Mouse (Mus musculus) midbrain, embryonic 15.5 days (tissue): ENCODE results near the gene B4galt5. TPM values are rescaled to one million over a fixed set of nuclear protein-coding genes. Genes with fewer than 3 reads are reported as not detected.
A peak's percentile ranks its signal among the peaks of the same experiment; 100 is the strongest.

Experiments
- ATAC-seq: fragments of 200-750 bp; cut with Nextera tagmentation; replicated peaks from 2 replicates; pipeline ENCODE4 v1.8.0; 2017; ENCODE audit warnings: moderate TSS enrichment
- H3K27ac ChIP-seq: fragments of 300-500 bp; sonication (generic); 2 replicates; pipeline ENCODE4 v1.5.1; 2015; ENCODE audit warnings: mild to moderate bottlenecking, inconsistent platforms
- H3K27me3 ChIP-seq: fragments of 300-500 bp; sonication (generic); replicated peaks from 2 replicates; pipeline ENCODE4 v1.6.1; 2015; ENCODE audit warnings: inconsistent platforms
- H3K36me3 ChIP-seq: fragments of 300-500 bp; sonication (generic); replicated peaks from 2 replicates; pipeline ENCODE4 v1.6.1; 2015; ENCODE audit warnings: inconsistent platforms
- H3K4me1 ChIP-seq: fragments of 300-500 bp; sonication (generic); 2 replicates; pipeline ENCODE4 v1.6.1; 2015; ENCODE audit warnings: inconsistent platforms
- H3K4me2 ChIP-seq: fragments of 300-500 bp; sonication (generic); 2 replicates; pipeline ENCODE4 v1.6.1; 2015; ENCODE audit warnings: inconsistent platforms, mild to moderate bottlenecking, moderate library complexity
- H3K4me3 ChIP-seq: fragments of 300-500 bp; sonication (generic); 2 replicates; pipeline ENCODE4 v1.5.1; 2015; ENCODE audit warnings: mild to moderate bottlenecking, inconsistent platforms
- H3K9ac ChIP-seq: fragments of 300-500 bp; sonication (generic); 2 replicates; pipeline ENCODE4 v1.6.1; 2015; ENCODE audit warnings: mild to moderate bottlenecking, inconsistent platforms
- H3K9me3 ChIP-seq: fragments of 300-500 bp; sonication (generic); 2 replicates; pipeline ENCODE4 v1.6.1; 2016; ENCODE audit warnings: inconsistent platforms
- WGBS: fragments of 180-500 bp; shearing (Covaris S2); methylation state at CpG from one replicate; pipeline ENCODE4 v1.1.7; 2015; ENCODE audit warnings: mixed read lengths; 5-methylcytosine and 5-hydroxymethylcytosine counted together
- polyA plus RNA-seq: library from polyadenylated mRNA; unstranded; fragments of >200 nt; fragmentation: Nextera tagmentation; extraction: Ambion mirVana; gene quantifications from 2 replicates; pipeline ENCODE4 v1.2.1, GENCODE M21; 2015

The B4galt5 gene
- polyA plus RNA-seq, 1 experiment from 2014 or later = 28.3 TPM

DNA sequence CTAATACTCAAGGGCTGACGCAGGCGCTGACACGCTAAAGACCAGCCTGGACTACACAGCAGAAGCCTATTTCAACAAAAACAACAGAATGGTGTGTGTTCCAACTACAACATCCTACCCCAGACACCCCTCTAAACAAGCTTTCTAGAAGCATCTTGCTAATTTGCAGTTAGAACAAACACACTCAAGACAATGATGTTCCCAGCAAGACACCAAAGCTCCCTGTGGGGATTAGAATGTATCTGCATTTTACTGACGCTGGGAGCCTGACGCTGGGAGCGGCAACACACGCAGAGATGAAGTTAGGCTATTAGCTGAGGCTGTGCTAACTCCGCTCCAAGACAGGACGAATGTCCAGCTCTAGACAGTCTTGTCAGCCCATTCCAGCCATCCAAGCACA lies 22.4 kb downstream of the B4galt5 start:
- H3K9me3 ChIP-seq = no peaks in the 10 kb centered on the region
- H3K27ac ChIP-seq = no peak overlapping the region
- H3K4me1 ChIP-seq = peaks cover 28% of the 10 kb centered on the region
- H3K27me3 ChIP-seq = no peaks in the 10 kb centered on the region
- H3K36me3 ChIP-seq = no peaks in the 10 kb centered on the region
- ATAC-seq = no peak
- no peak overlapping the region for H3K4me2 ChIP-seq
- no peak overlapping the region for H3K9ac ChIP-seq
- WGBS = 52% methylated on average over 9 of the region's 9 CpGs
- no peak overlapping the region for H3K4me3 ChIP-seq

DNA sequence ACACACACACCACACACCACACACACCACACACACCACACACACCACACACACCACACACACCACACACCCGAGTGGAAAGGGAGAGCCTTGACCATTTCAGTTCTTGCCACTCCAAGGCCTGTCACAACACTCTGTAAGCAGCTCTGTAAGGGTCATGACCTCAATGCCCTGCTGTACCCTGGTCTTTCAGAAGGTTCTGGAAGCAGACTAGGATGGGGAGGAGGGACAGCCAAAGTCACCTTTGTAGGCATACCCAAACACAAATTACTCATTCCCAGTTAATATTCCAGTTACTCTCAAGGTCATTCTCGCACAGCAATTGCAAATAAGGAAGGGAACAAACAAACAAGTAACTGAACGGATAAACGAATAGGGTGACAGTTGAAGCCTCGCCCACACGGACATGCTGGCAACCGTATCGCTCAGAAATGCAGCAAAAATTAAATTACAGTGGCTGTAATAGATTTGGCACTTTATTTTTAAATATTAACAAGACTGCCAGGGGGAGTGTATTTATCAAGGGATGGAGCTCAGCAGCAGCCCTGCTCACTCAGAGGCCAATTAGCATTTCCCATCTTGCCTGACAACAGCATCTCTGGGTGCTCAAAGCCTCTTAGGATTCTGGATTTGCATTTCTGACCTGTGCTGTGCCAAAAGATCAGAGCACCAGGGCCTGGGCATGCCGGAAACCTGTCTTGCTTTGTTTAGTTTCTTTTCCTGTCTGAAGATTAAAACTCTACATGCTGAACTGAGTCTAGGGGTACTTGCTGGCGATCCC lies 24.6 kb downstream of the B4galt5 start:
- 48% methylated on average over 10 of the region's 10 CpGs for WGBS
- ATAC-seq = no peak
- Histone ChIP-seq H3K4me3 (no peak overlapping the region), H3K4me1 (peaks cover 15% of the 10 kb centered on the region), H3K9ac (no peak overlapping the region), H3K9me3 (no peaks in the 10 kb centered on the region), H3K4me2 (no peak overlapping the region), H3K36me3 (no peaks in the 10 kb centered on the region), H3K27ac (peak overlapping the region; percentile 55), H3K27me3 (no peaks in the 10 kb centered on the region)

DNA sequence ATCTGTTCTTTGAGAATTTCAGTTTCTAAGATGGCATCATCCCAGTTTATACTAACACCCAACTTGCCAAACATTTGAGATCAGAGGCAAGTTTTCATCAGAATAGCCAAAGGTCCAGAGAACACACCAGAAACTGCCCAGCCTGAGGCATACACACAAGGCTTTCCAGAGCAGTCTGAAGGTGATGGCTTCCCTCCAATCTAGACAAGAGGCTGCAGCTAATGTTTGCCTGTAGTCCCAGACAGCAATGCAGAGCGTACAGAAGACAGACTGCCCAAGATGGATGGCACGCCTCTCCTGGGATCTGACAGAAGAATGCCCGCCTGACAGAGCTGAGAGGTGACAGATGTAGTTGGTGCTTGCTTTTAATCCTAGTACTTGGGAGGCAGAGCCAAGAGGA lies 25.9 kb downstream of the B4galt5 start:
- H3K9me3 ChIP-seq = no peaks in the 10 kb centered on the region
- H3K4me1 ChIP-seq = peaks cover 15% of the 10 kb centered on the region
- no peak overlapping the region for H3K9ac ChIP-seq
- H3K4me3 ChIP-seq = no peak overlapping the region
- H3K27ac ChIP-seq = no peak overlapping the region
- no peak for ATAC-seq
- no peak overlapping the region for H3K4me2 ChIP-seq
- H3K36me3 ChIP-seq = no peaks in the 10 kb centered on the region
- no peaks in the 10 kb centered on the region for H3K27me3 ChIP-seq
- WGBS = 76% methylated on average over 3 of the region's 3 CpGs

DNA sequence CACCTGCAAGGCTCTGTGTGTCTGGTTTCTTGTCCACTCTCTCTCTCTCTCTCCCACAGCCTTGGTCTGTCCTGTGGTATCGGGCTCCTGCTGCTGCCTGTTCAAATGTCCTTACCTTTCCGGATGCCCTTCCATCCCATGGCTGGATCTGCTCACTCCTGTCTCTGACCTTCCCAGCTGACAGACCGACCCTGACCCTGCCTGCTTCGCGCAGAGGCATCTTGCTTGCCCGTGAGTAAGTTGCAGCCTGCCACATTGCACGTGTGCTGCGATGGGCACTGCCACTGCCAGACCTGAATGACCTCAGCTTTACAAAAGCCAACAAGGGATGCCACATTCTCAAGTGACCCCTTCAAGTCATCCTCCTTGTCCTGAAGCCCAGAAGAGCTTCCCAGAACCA lies 27.6 kb downstream of the B4galt5 start:
- Histone ChIP-seq H3K4me1 (peaks cover 20% of the 10 kb centered on the region), H3K27ac (no peak overlapping the region), H3K9me3 (no peaks in the 10 kb centered on the region), H3K27me3 (no peaks in the 10 kb centered on the region), H3K4me2 (no peak overlapping the region), H3K4me3 (no peak overlapping the region), H3K9ac (no peak overlapping the region), H3K36me3 (no peaks in the 10 kb centered on the region)
- no peak for ATAC-seq
- WGBS = 90% methylated on average over 8 of the region's 8 CpGs

DNA sequence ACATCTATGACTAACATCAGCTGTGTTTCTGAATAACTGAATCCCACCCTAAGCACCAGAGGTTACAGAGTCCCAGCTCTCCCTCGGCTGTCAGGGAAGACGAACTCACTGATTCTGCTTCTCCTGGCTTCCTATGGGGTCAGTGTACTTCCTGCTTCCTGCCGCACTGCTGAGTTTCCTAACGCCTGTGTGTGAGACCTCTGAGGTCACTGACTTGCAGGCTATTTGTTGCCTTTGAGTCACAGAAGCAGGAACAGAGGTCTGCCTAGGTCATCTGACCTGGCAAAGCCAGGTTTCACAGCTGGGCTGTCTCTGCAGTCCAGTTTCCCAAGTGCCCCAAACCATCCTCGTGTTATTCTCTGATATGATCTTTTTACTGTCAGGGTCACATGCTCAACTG lies 30.0 kb downstream of the B4galt5 start:
- peaks cover 20% of the 10 kb centered on the region for H3K4me1 ChIP-seq
- H3K9ac ChIP-seq = no peak overlapping the region
- no peak overlapping the region for H3K27ac ChIP-seq
- no peaks in the 10 kb centered on the region for H3K9me3 ChIP-seq
- H3K4me3 ChIP-seq = no peak overlapping the region
- no peaks in the 10 kb centered on the region for H3K36me3 ChIP-seq
- ATAC-seq = no peak
- no peak overlapping the region for H3K4me2 ChIP-seq
- 68% methylated on average over 5 of the region's 5 CpGs for WGBS
- H3K27me3 ChIP-seq = no peaks in the 10 kb centered on the region

DNA sequence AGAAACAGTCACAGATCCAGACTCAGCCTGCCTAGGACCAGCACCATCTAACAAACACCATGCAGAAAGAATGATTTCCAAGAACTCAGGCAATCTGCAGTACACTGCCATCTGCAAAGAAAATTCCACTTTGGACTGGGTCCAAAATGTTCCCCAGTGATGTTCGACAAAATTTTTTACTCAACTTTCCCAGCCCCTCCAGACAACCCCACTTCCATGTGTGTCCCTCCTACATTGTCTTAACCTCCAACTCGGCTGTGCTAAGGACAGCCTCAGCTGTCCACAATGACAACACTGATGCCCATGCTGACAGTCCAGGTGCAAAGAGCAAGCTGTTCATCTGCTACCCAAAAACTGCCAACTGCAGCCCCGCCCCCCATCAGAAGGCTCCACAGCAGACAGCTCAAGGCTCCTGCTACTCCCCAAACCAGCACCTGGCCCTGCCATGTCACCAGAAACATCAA lies 32.2 kb downstream of the B4galt5 start:
- Histone ChIP-seq H3K4me3 (no peak overlapping the region), H3K36me3 (no peaks in the 10 kb centered on the region), H3K4me2 (no peak overlapping the region), H3K27ac (no peak overlapping the region), H3K27me3 (no peaks in the 10 kb centered on the region), H3K9ac (no peak overlapping the region), H3K4me1 (peaks cover 23% of the 10 kb centered on the region), H3K9me3 (no peaks in the 10 kb centered on the region)
- WGBS = 72% methylated on average over 3 of the region's 3 CpGs
- ATAC-seq = no peak

DNA sequence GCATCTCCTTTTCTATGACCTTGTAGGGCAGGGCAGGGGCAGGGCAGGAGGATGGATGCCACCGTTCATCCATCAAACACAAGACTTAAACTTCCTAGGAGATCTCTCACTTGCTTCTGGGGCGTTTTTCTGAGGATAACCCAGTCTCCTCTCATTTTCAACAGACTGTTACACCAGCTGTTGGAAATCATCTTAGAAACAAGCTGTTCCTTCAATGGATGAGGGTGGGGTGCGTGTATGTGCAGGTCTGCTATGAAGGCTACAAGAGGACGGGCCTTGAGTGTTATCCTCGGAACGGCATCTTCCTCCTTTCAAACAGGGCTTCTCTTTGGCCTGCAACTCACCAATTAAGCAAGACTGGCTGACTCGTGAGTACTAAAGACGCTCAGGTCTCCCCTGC lies 34.5 kb downstream of the B4galt5 start:
- Histone ChIP-seq H3K27me3 (no peaks in the 10 kb centered on the region), H3K4me1 (peaks cover 23% of the 10 kb centered on the region), H3K9ac (no peak overlapping the region), H3K27ac (peak overlapping the region; percentile 70; the same call in 1 of the 2 replicates), H3K9me3 (no peaks in the 10 kb centered on the region), H3K36me3 (no peaks in the 10 kb centered on the region), H3K4me2 (no peak overlapping the region), H3K4me3 (no peak overlapping the region)
- 77% methylated on average over 8 of the region's 8 CpGs for WGBS
- no peak for ATAC-seq

DNA sequence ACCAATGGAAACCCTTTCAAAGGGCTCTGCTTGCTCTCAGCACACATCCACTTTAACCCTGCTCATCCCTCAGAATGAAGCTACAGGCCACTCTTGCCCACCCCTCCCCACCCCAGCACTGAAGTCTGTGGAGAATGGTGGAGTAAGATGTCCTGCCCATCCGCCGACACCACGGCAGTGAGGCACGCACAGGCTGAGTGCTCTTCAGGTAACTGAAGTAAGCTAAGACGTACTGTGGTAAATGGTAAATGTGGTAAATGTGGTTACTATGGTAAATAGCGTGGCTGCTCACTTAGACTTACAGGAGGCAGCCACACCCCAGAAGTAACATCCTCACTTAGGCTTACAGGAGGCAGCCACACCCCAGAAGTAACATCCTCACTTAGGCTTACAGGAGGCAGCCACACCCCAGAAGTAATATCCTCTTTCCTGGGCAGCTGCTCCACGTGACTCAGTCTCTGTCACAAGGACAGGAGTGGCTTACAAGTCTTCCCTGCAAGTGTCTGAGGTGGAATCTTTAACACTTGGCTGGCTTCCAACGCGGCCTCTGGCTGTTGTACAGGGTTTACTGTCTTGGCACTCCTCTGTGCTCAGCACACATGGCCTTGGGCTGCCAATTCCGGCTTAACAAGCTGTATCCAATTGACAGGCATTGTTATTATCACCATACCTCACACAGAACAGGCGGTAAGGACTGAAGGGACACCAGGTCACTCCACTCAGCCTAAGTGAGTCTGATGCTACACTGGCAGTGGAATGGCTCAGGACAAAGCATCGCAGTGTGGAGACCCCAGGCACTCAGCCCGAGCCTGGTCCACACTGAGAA lies 35.3 kb downstream of the B4galt5 start:
- Histone ChIP-seq H3K9ac (no peak overlapping the region), H3K4me1 (peaks cover 23% of the 10 kb centered on the region), H3K4me2 (no peak overlapping the region), H3K27me3 (no peaks in the 10 kb centered on the region), H3K36me3 (no peaks in the 10 kb centered on the region), H3K4me3 (no peak overlapping the region), H3K27ac (peak overlapping the region; percentile 70), H3K9me3 (no peaks in the 10 kb centered on the region)
- peak; percentile 81 for ATAC-seq
- 65% methylated on average over 13 of the region's 13 CpGs for WGBS

DNA sequence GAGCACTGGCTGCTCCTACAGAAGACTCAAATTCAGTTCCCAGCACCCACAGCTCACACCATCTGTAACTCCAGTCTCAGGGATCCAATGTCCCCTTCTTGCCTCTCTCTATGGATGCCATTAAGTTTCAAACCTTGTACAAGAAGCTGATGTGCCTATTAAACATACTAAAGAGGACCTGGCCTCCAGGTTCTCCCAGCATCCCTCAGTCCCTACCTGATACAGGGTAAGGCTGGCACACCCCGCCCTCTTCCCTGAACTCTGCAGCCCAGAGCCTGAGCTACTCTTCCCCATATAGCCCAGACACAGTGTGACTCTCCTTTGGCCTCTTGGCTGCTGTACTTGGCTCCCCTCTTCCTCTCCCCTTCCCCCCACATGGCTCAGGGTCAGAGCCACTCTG lies 38.9 kb downstream of the B4galt5 start:
- H3K4me1 ChIP-seq = peaks cover 17% of the 10 kb centered on the region
- H3K27ac ChIP-seq = no peak overlapping the region
- ATAC-seq = no peak
- H3K4me3 ChIP-seq = no peak overlapping the region
- 100% methylated on average over 1 of the region's 1 CpGs for WGBS
- peaks cover 6% of the 10 kb centered on the region; the same call in 1 of the 2 replicates for H3K36me3 ChIP-seq
- no peaks in the 10 kb centered on the region for H3K9me3 ChIP-seq
- H3K9ac ChIP-seq = no peak overlapping the region
- H3K4me2 ChIP-seq = no peak overlapping the region
- no peaks in the 10 kb centered on the region for H3K27me3 ChIP-seq

DNA sequence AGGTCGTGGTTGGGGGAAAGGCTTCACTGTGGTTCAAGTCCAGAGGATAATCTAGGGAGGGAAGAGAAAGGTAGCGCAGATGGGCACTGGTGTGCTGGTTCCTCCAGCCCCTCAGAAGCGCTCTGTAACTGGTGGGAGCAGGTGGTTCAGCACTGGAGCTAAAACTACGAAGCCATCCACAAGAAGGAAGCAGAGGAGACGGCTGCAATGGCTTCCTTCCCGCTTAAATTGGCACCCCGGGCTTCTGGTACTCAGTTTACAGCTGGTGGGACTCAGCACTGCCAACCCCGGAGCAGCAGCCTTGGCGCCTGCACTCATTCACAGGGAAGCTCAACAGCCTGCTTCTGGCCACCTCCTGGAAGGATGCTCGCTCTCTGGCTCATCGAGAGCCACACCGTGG lies 39.7 kb downstream of the B4galt5 start:
- H3K4me3 ChIP-seq = no peak overlapping the region
- no peak overlapping the region for H3K4me2 ChIP-seq
- no peaks in the 10 kb centered on the region for H3K27me3 ChIP-seq
- ATAC-seq = no peak
- H3K27ac ChIP-seq = no peak overlapping the region
- H3K9ac ChIP-seq = no peak overlapping the region
- WGBS = 90% methylated on average over 12 of the region's 12 CpGs
- no peaks in the 10 kb centered on the region for H3K9me3 ChIP-seq
- peaks cover 8% of the 10 kb centered on the region; the same call in 1 of the 2 replicates for H3K36me3 ChIP-seq
- peaks cover 9% of the 10 kb centered on the region for H3K4me1 ChIP-seq

DNA sequence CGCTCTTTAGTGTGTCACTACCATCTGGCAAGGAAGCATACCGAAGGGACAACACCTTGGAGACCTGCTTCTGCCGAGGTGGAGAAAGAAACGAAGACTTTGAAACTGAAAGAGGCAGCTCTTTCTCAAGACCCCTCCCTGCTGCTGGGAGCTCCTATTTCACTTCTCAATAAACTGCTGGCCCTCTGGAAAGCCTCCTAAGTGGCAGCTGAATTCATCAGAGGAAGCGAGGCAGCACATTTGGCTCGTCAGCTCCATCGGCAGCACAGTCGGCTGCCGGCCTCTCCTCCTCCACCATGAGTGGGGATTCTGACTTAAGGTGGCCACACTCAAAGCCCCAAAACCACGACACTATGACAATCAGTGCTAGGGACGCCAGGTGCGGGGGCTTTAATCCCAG lies 41.3 kb downstream of the B4galt5 start:
- H3K27ac ChIP-seq = no peak overlapping the region
- no peaks in the 10 kb centered on the region for H3K27me3 ChIP-seq
- H3K9me3 ChIP-seq = no peaks in the 10 kb centered on the region
- no peak overlapping the region for H3K4me2 ChIP-seq
- no peaks in the 10 kb centered on the region for H3K4me1 ChIP-seq
- no peak overlapping the region for H3K4me3 ChIP-seq
- no peak overlapping the region for H3K9ac ChIP-seq
- WGBS = 56% methylated on average over 12 of the region's 12 CpGs
- no peak for ATAC-seq
- peaks cover 8% of the 10 kb centered on the region; the same call in 1 of the 2 replicates for H3K36me3 ChIP-seq

DNA sequence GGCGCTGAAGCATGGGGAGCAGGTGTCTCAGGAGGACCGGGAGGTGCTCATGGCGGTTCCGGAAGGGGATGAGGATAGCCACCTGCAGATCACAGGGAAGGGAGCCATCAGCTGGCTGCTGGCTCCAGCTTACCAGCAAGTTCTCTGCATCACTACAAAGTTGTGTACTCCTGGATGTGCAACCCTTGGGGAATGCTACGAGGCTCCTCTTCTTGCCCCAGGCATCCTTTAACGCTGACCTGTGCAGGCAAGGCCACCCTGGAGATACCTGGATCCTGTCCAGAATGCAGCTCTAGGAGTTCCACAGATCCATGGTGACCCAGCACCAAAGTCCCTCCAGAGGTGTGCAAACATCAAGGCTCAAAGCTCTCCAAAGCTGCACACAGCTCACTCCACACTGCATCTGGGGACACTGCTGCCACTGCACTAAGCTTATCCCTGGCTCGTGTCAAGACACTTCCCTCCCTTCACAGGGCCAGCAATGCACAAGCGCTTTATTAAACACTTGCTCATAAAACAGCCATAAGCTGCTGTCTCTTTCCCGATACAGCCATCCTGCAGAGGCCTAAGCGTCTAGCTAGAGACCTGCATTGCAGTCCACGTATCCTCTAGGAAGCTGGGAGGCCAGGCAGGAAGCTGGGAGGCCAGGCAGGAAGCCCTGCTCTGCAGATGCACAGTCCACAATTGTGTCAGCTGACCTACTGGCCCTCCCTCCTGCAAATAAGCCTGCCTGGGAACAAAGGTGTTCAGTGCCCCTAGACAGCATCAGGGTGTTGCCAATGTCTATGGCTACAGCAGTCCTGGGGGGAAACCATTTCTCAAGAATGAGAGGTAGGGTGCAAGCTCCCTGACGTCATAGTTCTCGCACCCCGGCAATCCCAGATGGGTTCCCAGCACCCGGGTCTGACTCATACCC lies 42.1 kb downstream of the B4galt5 start:
- Histone ChIP-seq H3K9me3 (no peaks in the 10 kb centered on the region), H3K4me1 (no peaks in the 10 kb centered on the region), H3K9ac (no peak overlapping the region), H3K4me3 (no peak overlapping the region), H3K4me2 (no peak overlapping the region), H3K27me3 (no peaks in the 10 kb centered on the region), H3K27ac (no peak overlapping the region), H3K36me3 (peaks cover 8% of the 10 kb centered on the region; the same call in 1 of the 2 replicates)
- ATAC-seq = no peak
- WGBS = 85% methylated on average over 15 of the region's 15 CpGs
